Mouse (Mus musculus) stomach, postnatal 0 days (tissue): ENCODE results near the gene Ugt1a5.

Source experiments
- CTCF ChIP-seq: IDR thresholded peaks from 2 replicates; pipeline ENCODE4 v1.5.1; 2016; ENCODE audit warnings: antibody characterized with exemption, low read depth, mild to moderate bottlenecking, moderate library complexity
- EP300 ChIP-seq: optimal IDR thresholded peaks from 2 replicates; pipeline ENCODE3; 2016; ENCODE audit warnings: antibody characterized with exemption

DNA sequence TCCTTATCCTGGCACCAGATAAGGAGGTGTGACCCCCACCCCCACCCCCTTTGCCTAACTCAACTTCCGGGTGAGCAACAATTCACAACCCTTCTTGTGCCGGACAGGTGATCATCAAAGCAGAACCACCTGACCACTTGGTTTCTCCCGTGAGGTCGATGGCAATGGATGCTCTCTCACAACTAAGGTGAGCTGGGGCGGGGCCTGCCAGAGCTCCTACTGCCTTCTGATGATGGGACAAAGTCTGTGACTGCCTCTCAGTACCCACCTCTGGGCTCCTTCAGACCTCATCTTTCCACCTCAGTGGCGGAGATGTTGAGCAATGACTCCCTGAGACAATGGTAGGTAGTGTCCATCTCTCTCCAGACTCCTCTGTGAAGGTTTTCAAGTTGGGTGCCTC is 80.1 kb downstream of the Ugt1a5 start:
- TF ChIP-seq CTCF (no peak), EP300 (no peak)
